Mouse (Mus musculus) stomach, adult 2 months (tissue): ENCODE measurements around the gene Narfl. TPM values are rescaled to one million over a fixed set of nuclear protein-coding genes. Genes with fewer than 3 reads are reported as not detected.

Experiments
- polyA plus RNA-seq: library from polyadenylated mRNA; depleted of rRNA; stranded (reverse); fragments of >200 nt; gene quantifications from 2 replicates; pipeline ENCODE4 v1.2.3, GENCODE M21; 2012; rRNA removed

Gene Narfl
- 7.1 and 8.7 TPM in 2 replicates for polyA plus RNA-seq

GRCm38 (mm10) chr17:25773549-25774120 is at the start of gene Narfl:
Gene Narfl, plus strand, starts transcription at chr17:25773776.

GRCm38 (mm10) chr17:25727265-25728008 is 46.1 kb upstream of the Narfl start, which contains the start of the genes Chtf18 and Rpusd1:
Gene Chtf18, minus strand, starts transcription at chr17:25727419.
Gene Rpusd1, plus strand, starts transcription at chr17:25727670.

GRCm38 (mm10) chr17:25735745-25736144 is 37.8 kb upstream of the Narfl start, which contains the start of gene Mslnl:
Gene Mslnl, plus strand, starts transcription at chr17:25736042.

GRCm38 (mm10) chr17:25754241-25754640 is 19.3 kb upstream of the Narfl start, which contains the start of gene Msln:
Gene Msln, minus strand, starts transcription at chr17:25754378.

GRCm38 (mm10) chr17:25785281-25785745 is 11.7 kb downstream of the Narfl start, which contains the start of gene Haghl:
Gene Haghl, minus strand, starts transcription at chr17:25785673.

GRCm38 (mm10) chr17:25786280-25786679 is 12.7 kb downstream of the Narfl start, which contains the start of gene Ccdc78:
Gene Ccdc78, plus strand, starts transcription at chr17:25786580.

GRCm38 (mm10) chr17:25792615-25793014 is 19.0 kb downstream of the Narfl start, which contains the start of gene Fam173a:
Gene Fam173a, minus strand, starts transcription at chr17:25792901.

GRCm38 (mm10) chr17:25795609-25796092 is 22.1 kb downstream of the Narfl start, which contains the start of gene AC134908.4:
Gene AC134908.4, minus strand, starts transcription at chr17:25795659.

GRCm38 (mm10) chr17:25796951-25797369 is 23.4 kb downstream of the Narfl start, which contains the start of gene Metrn:
Gene Metrn, minus strand, starts transcription at chr17:25797136.

GRCm38 (mm10) chr17:25808789-25809605 is 35.4 kb downstream of the Narfl start, which contains the start of gene Fbxl16:
Gene Fbxl16, plus strand, starts transcription at chr17:25809085.

GRCm38 (mm10) chr17:25823452-25823851 is 49.9 kb downstream of the Narfl start, which contains the start of gene Wdr24:
Gene Wdr24, plus strand, starts transcription at chr17:25823627.

GRCm38 (mm10) chr17:25828712-25829557 is 55.4 kb downstream of the Narfl start, which contains the start of gene Jmjd8:
Gene Jmjd8, plus strand, starts transcription at chr17:25828867.

Other genes with a start within 250 kb of the Narfl start
- gene Sox8, start 203.1 kb upstream of the Narfl start, polyA plus RNA-seq, result 0.38 and 0.73 TPM in 2 replicates
- 9.1 and 11.0 TPM in 2 replicates for gene Lmf1, start 194.7 kb upstream of the Narfl start, polyA plus RNA-seq
- 0.09 and 0.11 TPM in 2 replicates for gene Gng13, start 56.6 kb upstream of the Narfl start, polyA plus RNA-seq
- 3.3 TPM in 2 replicates for gene Chtf18, start 46.4 kb upstream of the Narfl start, polyA plus RNA-seq
- gene Rpusd1, start 46.1 kb upstream of the Narfl start, polyA plus RNA-seq, result 22.5 and 24.8 TPM in 2 replicates
- gene Mslnl, start 37.7 kb upstream of the Narfl start, polyA plus RNA-seq, result 0.24 and 0.38 TPM in 2 replicates
- gene Msln, start 19.4 kb upstream of the Narfl start, polyA plus RNA-seq, result 3.5 and 10.2 TPM in 2 replicates
- gene Haghl, start 11.9 kb downstream of the Narfl start, polyA plus RNA-seq, result 31.2 and 41.5 TPM in 2 replicates
- gene Ccdc78, start 12.8 kb downstream of the Narfl start, polyA plus RNA-seq, result 0.18 TPM in 1 of 2 replicates, not detected in the other
- 68.2 and 76.3 TPM in 2 replicates for gene Fam173a, start 19.1 kb downstream of the Narfl start, polyA plus RNA-seq
- gene AC134908.4, start 21.9 kb downstream of the Narfl start, polyA plus RNA-seq, result 0.63 TPM in 1 of 2 replicates, not detected in the other
- 20.0 and 33.4 TPM in 2 replicates for gene Metrn, start 23.4 kb downstream of the Narfl start, polyA plus RNA-seq
- 3.9 TPM in 2 replicates for gene Fbxl16, start 35.3 kb downstream of the Narfl start, polyA plus RNA-seq
- gene Wdr24, start 49.9 kb downstream of the Narfl start, polyA plus RNA-seq, result 16.1 and 17.1 TPM in 2 replicates
- 42.8 and 51.7 TPM in 2 replicates for gene Jmjd8, start 55.1 kb downstream of the Narfl start, polyA plus RNA-seq
- 80.7 and 84.9 TPM in 2 replicates for gene Stub1, start 59.6 kb downstream of the Narfl start, polyA plus RNA-seq
- 23.2 and 35.2 TPM in 2 replicates for gene Rhbdl1, start 63.5 kb downstream of the Narfl start, polyA plus RNA-seq
- gene Gm20683, start 68.0 kb downstream of the Narfl start, polyA plus RNA-seq, result 51.3 and 66.3 TPM in 2 replicates
- 46.7 and 73.7 TPM in 2 replicates for gene Rhot2, start 71.1 kb downstream of the Narfl start, polyA plus RNA-seq
- 15.9 and 22.1 TPM in 2 replicates for gene Wdr90, start 87.7 kb downstream of the Narfl start, polyA plus RNA-seq
- 114 and 227 TPM in 2 replicates for gene Mcrip2, start 95.0 kb downstream of the Narfl start, polyA plus RNA-seq
- 87.6 and 135 TPM in 2 replicates for gene Mettl26, start 101.3 kb downstream of the Narfl start, polyA plus RNA-seq
- 2.3 and 2.7 TPM in 2 replicates for gene Wfikkn1, start 107.1 kb downstream of the Narfl start, polyA plus RNA-seq
- gene Rab40c, start 146.0 kb downstream of the Narfl start, polyA plus RNA-seq, result 32.5 and 35.9 TPM in 2 replicates
- gene Pigq, start 171.2 kb downstream of the Narfl start, polyA plus RNA-seq, result 54.4 and 60.1 TPM in 2 replicates
- gene Nhlrc4, start 171.2 kb downstream of the Narfl start, polyA plus RNA-seq, result 0.06 TPM in 1 of 2 replicates, not detected in the other
- gene A930017K11Rik, start 178.8 kb downstream of the Narfl start, polyA plus RNA-seq, result 0.09 TPM in 1 of 2 replicates, not detected in the other
- gene Capn15, start 212.0 kb downstream of the Narfl start, polyA plus RNA-seq, result 31.3 and 34.1 TPM in 2 replicates